Mouse (Mus musculus) WW6 (cell line): ENCODE results near the gene H2-Eb2.

Source experiments
- DNase-seq: peaks from one replicate; pipeline ENCODE4 v3.0.0-alpha.2; 2013; ENCODE audit warnings: low read depth, low spot score

The H2-Eb2 gene

GRCm38 (mm10) chr17:34354539-34354938 lies 29.1 kb downstream of the H2-Eb2 start, which contains the start of gene Btnl2:
Btnl2 (plus strand) TSS chr17:34354822.
- DNase-seq, result no peak

- no peak for DNase-seq
Measured at GRCm38 (mm10) chr17:34354940-34355339, 29.5 kb downstream of the H2-Eb2 start.

GRCm38 (mm10) chr17:34362954-34363546 lies 37.6 kb downstream of the H2-Eb2 start:
- DNase-seq, result no peak

GRCm38 (mm10) chr17:34363676-34364310 lies 38.3 kb downstream of the H2-Eb2 start:
- DNase-seq, result no peak

GRCm38 (mm10) chr17:34365031-34365430 lies 39.6 kb downstream of the H2-Eb2 start:
- DNase-seq, result no peak

GRCm38 (mm10) chr17:34370563-34370962 lies 45.1 kb downstream of the H2-Eb2 start:
- DNase-seq, result no peak

- no peak for DNase-seq
Measured at GRCm38 (mm10) chr17:34373055-34373709, 47.7 kb downstream of the H2-Eb2 start.

GRCm38 (mm10) chr17:34376847-34377246 lies 51.4 kb downstream of the H2-Eb2 start, which contains the start of gene Btnl1:
Btnl1 (plus strand) TSS chr17:34377132.
- no peak for DNase-seq

- no peak for DNase-seq
Measured at GRCm38 (mm10) chr17:34377450-34378209, 52.2 kb downstream of the H2-Eb2 start.

- DNase-seq, result no peak
Measured at GRCm38 (mm10) chr17:34378716-34379115, 53.3 kb downstream of the H2-Eb2 start.

- no peak for DNase-seq
Measured at GRCm38 (mm10) chr17:34379451-34379850, 54.0 kb downstream of the H2-Eb2 start.

- DNase-seq, result no peak
Measured at GRCm38 (mm10) chr17:34381876-34382275, 56.4 kb downstream of the H2-Eb2 start.

- no peak for DNase-seq
Measured at GRCm38 (mm10) chr17:34383212-34383611, 57.7 kb downstream of the H2-Eb2 start.

- no peak for DNase-seq
Measured at GRCm38 (mm10) chr17:34384699-34385098, 59.2 kb downstream of the H2-Eb2 start.

GRCm38 (mm10) chr17:34386656-34387055 lies 61.2 kb downstream of the H2-Eb2 start:
- DNase-seq, result no peak

- DNase-seq, result no peak
Measured at GRCm38 (mm10) chr17:34388513-34388912, 63.0 kb downstream of the H2-Eb2 start.
